Mouse (Mus musculus): ENCODE measurements around the gene Zfp874b. TPM values are rescaled to one million over a fixed set of nuclear protein-coding genes. Genes with fewer than 3 reads are reported as not detected.

The Zfp874b gene
- polyA plus RNA-seq (2012; rRNA removed): 5.9 and 6.4 TPM in 2 replicates

GRCm38 (mm10) chr13:67483625-67484423, at the start of gene Zfp874b:
Gene Zfp874b (minus strand): TSS chr13:67484258.

GRCm38 (mm10) chr13:67525753-67526410, 41.8 kb upstream of the Zfp874b start, which contains the start of the genes Gm26965 and Zfp87:
Gene Gm26965 (minus strand): TSS chr13:67526151.
Gene Zfp87 (minus strand): TSS chr13:67526177.

GRCm38 (mm10) chr13:67500084-67500719, 16.1 kb upstream of the Zfp874b start, which contains the start of gene Zfp58:
Gene Zfp58 (minus strand): TSS chr13:67500555.

GRCm38 (mm10) chr13:67451172-67452020, 32.7 kb downstream of the Zfp874b start, which contains the start of gene Zfp874a:
Gene Zfp874a (minus strand): TSS chr13:67451624.

Other genes with a start within 250 kb of the Zfp874b start
- 3.8 and 4.3 TPM in 2 replicates for gene Zfp458, start 205.8 kb downstream of the Zfp874b start, polyA plus RNA-seq (2012; rRNA removed)
- gene Zfp457, start 177.8 kb downstream of the Zfp874b start, polyA plus RNA-seq (2012; rRNA removed): 1.9 and 2.0 TPM in 2 replicates
- 2.2 and 2.3 TPM in 2 replicates for gene Zfp595, start 151.7 kb downstream of the Zfp874b start, polyA plus RNA-seq (2012; rRNA removed)
- not detected in 2 replicates for gene Gm28044, start 123.7 kb downstream of the Zfp874b start, polyA plus RNA-seq (2012; rRNA removed)
- 0.51 and 0.56 TPM in 2 replicates for gene Zfp953, start 123.7 kb downstream of the Zfp874b start, polyA plus RNA-seq (2012; rRNA removed)
- gene Gm28041, start 108.5 kb downstream of the Zfp874b start, polyA plus RNA-seq (2012; rRNA removed): 0.11 TPM in 1 of 2 replicates, not detected in the other
- gene Zfp456, start 108.4 kb downstream of the Zfp874b start, polyA plus RNA-seq (2012; rRNA removed): 0.36 and 0.48 TPM in 2 replicates
- 4.5 and 4.6 TPM in 2 replicates for gene Zfp429, start 84.4 kb downstream of the Zfp874b start, polyA plus RNA-seq (2012; rRNA removed)
- gene Zfp459, start 62.8 kb downstream of the Zfp874b start, polyA plus RNA-seq (2012; rRNA removed): 1.7 and 2.2 TPM in 2 replicates
- 4.6 and 5.2 TPM in 2 replicates for gene Zfp874a, start 32.6 kb downstream of the Zfp874b start, polyA plus RNA-seq (2012; rRNA removed)
- gene Zfp58, start 16.3 kb upstream of the Zfp874b start, polyA plus RNA-seq (2012; rRNA removed): 4.6 and 5.1 TPM in 2 replicates
- gene Gm26965, start 41.9 kb upstream of the Zfp874b start, polyA plus RNA-seq (2012; rRNA removed): 0.16 TPM in 1 of 2 replicates, not detected in the other
- 23.2 and 26.7 TPM in 2 replicates for gene Zfp87, start 41.9 kb upstream of the Zfp874b start, polyA plus RNA-seq (2012; rRNA removed)
- 8.2 and 8.6 TPM in 2 replicates for gene Zfp748, start 69.6 kb upstream of the Zfp874b start, polyA plus RNA-seq (2012; rRNA removed)
- 3.9 and 4.2 TPM in 2 replicates for gene Zfp729b, start 125.4 kb upstream of the Zfp874b start, polyA plus RNA-seq (2012; rRNA removed)
- gene Gm49345, start 153.5 kb upstream of the Zfp874b start, polyA plus RNA-seq (2012; rRNA removed): not detected in 2 replicates
- gene Zfp729a, start 153.5 kb upstream of the Zfp874b start, polyA plus RNA-seq (2012; rRNA removed): 3.3 and 4.4 TPM in 2 replicates
- 10.4 and 11.8 TPM in 2 replicates for gene Zfp738, start 202.8 kb upstream of the Zfp874b start, polyA plus RNA-seq (2012; rRNA removed)
- gene Zfp65, start 244.9 kb upstream of the Zfp874b start, polyA plus RNA-seq (2012; rRNA removed): 9.0 and 9.1 TPM in 2 replicates

Measured in central nervous system, embryonic 18 days (tissue).